Mouse (Mus musculus) heart, adult 2 months (tissue): Measurements from ENCODE around the gene Crtac1. TPM values are rescaled to one million over a fixed set of nuclear protein-coding genes. Genes with fewer than 3 reads are reported as not detected.

Experiments
- DNase-seq, 2 experiments: peaks; one replicate each; pipeline ENCODE4 v3.0.0; 2021
- H3K27ac ChIP-seq: fragments of 200-600 bp; 2 replicates; pipeline ENCODE4 v1.8.1; 2022
- H3K27me3 ChIP-seq: fragments of 200-500 bp; 2 replicates; pipeline ENCODE4 v1.6.1; 2012; ENCODE audit warnings: mild to moderate bottlenecking, low read length, inconsistent platforms, mixed read lengths; ENCODE audit not compliant: control insufficient read depth, insufficient read depth
- H3K36me3 ChIP-seq: fragments of 200-500 bp; 2 replicates; pipeline ENCODE4 v1.6.1; 2012; ENCODE audit warnings: low read length, inconsistent platforms; ENCODE audit not compliant: control insufficient read depth, insufficient read depth
- H3K4me1 ChIP-seq: fragments of 200-500 bp; 2 replicates; pipeline ENCODE4 v1.6.1; 2011; ENCODE audit warnings: low read length; ENCODE audit not compliant: control insufficient read depth, insufficient read depth
- H3K4me3 ChIP-seq: fragments of 200-600 bp; 2 replicates; pipeline ENCODE4 v1.8.1; 2022
- H3K79me2 ChIP-seq: fragments of 200-500 bp; replicated peaks from 2 replicates; pipeline ENCODE4 v1.6.1; 2012; ENCODE audit warnings: mild to moderate bottlenecking, inconsistent platforms, low read length, moderate library complexity, mixed read lengths; ENCODE audit not compliant: control insufficient read depth, insufficient read depth
- H3K9ac ChIP-seq: fragments of 200-500 bp; 2 replicates; pipeline ENCODE4 v1.6.1; 2012; ENCODE audit warnings: low read depth, mild to moderate bottlenecking, control low read depth, inconsistent platforms, low read length, mixed read lengths
- CTCF ChIP-seq: fragments of 200-600 bp; IDR thresholded peaks from 2 replicates; pipeline ENCODE4 v1.8.1; 2022; ENCODE audit warnings: antibody characterized with exemption, mild to moderate bottlenecking, moderate library complexity
- EP300 ChIP-seq: fragments of 200-500 bp; IDR thresholded peaks from 2 replicates; pipeline ENCODE4 v1.6.1; 2011; ENCODE audit warnings: low read depth, low read length, control low read depth; ENCODE audit not compliant: insufficient read depth
- POLR2A ChIP-seq: fragments of 200-500 bp; IDR thresholded peaks from 2 replicates; pipeline ENCODE4 v1.6.1; 2011; ENCODE audit warnings: mild to moderate bottlenecking, low read depth, low read length, control low read depth; ENCODE audit not compliant: insufficient read depth
- WGBS: fragments of 180-500 bp; shearing (Covaris S2); methylation state at CpG from one replicate; pipeline ENCODE4 v1.1.7; 2018; 5-methylcytosine and 5-hydroxymethylcytosine counted together
- intact Hi-C: fragments of 180-260 bp; cut with DNase I; formaldehyde crosslinking; loops from one replicate; pipeline ENCODE4 v1.15.1; 2025
- polyA plus RNA-seq: library from polyadenylated mRNA; depleted of rRNA; stranded (reverse); fragments of >200 nt; gene quantifications from 2 replicates; pipeline ENCODE4 v1.2.3, GENCODE M21; 2012
- total RNA-seq, 2 experiments: library from RNA; stranded (reverse); gene quantifications; 2 replicates each; pipeline ENCODE4 v1.2.3; 2021

The Crtac1 gene
- total and polyA plus RNA-seq, 3 experiments, result not detected

GRCm38 (mm10) chr19:42432761-42433160 is 1.2 kb upstream of the Crtac1 start:
- H3K27ac ChIP-seq, result no peak overlapping the region
- intact Hi-C loops, result loop anchor here (10.0 kb wide), 1 partner anchor 248 kb away; no protein-coding TSS in a partner anchor
- no peak for DNase-seq
- 33% methylated on average over 8 of the region's 8 CpGs for WGBS
- H3K4me3 ChIP-seq, result no peak overlapping the region
- H3K9ac ChIP-seq, result no peak overlapping the region
- H3K27me3 ChIP-seq, result peaks cover 19% of the 10 kb centered on the region
- H3K36me3 ChIP-seq, result no peaks in the 10 kb centered on the region
- no peak for TF ChIP-seq CTCF
- no peak for TF ChIP-seq POLR2A
- TF ChIP-seq EP300, result no peak
- no peaks in the 10 kb centered on the region for H3K4me1 ChIP-seq
- H3K79me2 ChIP-seq, result no peaks in the 10 kb centered on the region

GRCm38 (mm10) chr19:42432191-42432590 is 608 bp upstream of the Crtac1 start:
- TF ChIP-seq EP300, result no peak
- TF ChIP-seq CTCF, result no peak
- no peak for TF ChIP-seq POLR2A
- no peak overlapping the region for H3K27ac ChIP-seq
- no peaks in the 10 kb centered on the region for H3K4me1 ChIP-seq
- no peak overlapping the region for H3K9ac ChIP-seq
- intact Hi-C loops, result loop anchor here (10.0 kb wide), 1 partner anchor 247 kb away; no protein-coding TSS in a partner anchor
- 2% methylated on average over 41 of the region's 44 CpGs for WGBS
- H3K79me2 ChIP-seq, result no peaks in the 10 kb centered on the region
- peaks cover 19% of the 10 kb centered on the region for H3K27me3 ChIP-seq
- DNase-seq, result peak in 1 of 2 experiments; percentile 33
- no peaks in the 10 kb centered on the region for H3K36me3 ChIP-seq
- H3K4me3 ChIP-seq, result peak overlapping the region; percentile 30

- 6% methylated on average over 19 of the region's 19 CpGs for WGBS
- H3K27me3 ChIP-seq, result peaks cover 19% of the 10 kb centered on the region
- H3K4me3 ChIP-seq, result no peak overlapping the region
- H3K79me2 ChIP-seq, result no peaks in the 10 kb centered on the region
- intact Hi-C loops, result loop anchor here (10.0 kb wide), 1 partner anchor 246 kb away; no protein-coding TSS in a partner anchor
- TF ChIP-seq POLR2A (no peak), CTCF (no peak), EP300 (no peak)
- H3K4me1 ChIP-seq, result no peaks in the 10 kb centered on the region; the same call in 1 of the 2 replicates
- no peak overlapping the region for H3K27ac ChIP-seq
- no peak for DNase-seq
- H3K36me3 ChIP-seq, result no peaks in the 10 kb centered on the region
- no peak overlapping the region for H3K9ac ChIP-seq
These were observed 602 bp downstream of the Crtac1 start for GRCm38 (mm10) chr19:42430981-42431380.

GRCm38 (mm10) chr19:42429410-42429809 is 2.2 kb downstream of the Crtac1 start:
- no peaks in the 10 kb centered on the region; the same call in 1 of the 2 replicates for H3K4me1 ChIP-seq
- 10% methylated on average over 3 of the region's 3 CpGs for WGBS
- TF ChIP-seq POLR2A (no peak), CTCF (peak; percentile 76), EP300 (no peak)
- DNase-seq, result no peak
- no peak overlapping the region for H3K4me3 ChIP-seq
- peaks cover 19% of the 10 kb centered on the region for H3K27me3 ChIP-seq
- H3K9ac ChIP-seq, result no peak overlapping the region
- no peaks in the 10 kb centered on the region for H3K36me3 ChIP-seq
- H3K79me2 ChIP-seq, result no peaks in the 10 kb centered on the region
- intact Hi-C loops, result loop anchor here (5.0 kb wide), 2 partner anchors 112 to 228 kb away; no protein-coding TSS in a partner anchor
- no peak overlapping the region for H3K27ac ChIP-seq

- no peaks in the 10 kb centered on the region for H3K36me3 ChIP-seq
- WGBS, result 8% methylated on average over 3 of the region's 3 CpGs
- DNase-seq, result no peak
- no peaks in the 10 kb centered on the region for H3K79me2 ChIP-seq
- intact Hi-C loops, result loop anchor here (5.0 kb wide), 2 partner anchors 108 to 232 kb away; no protein-coding TSS in a partner anchor
- H3K27me3 ChIP-seq, result peaks cover 2% of the 10 kb centered on the region; the same call in 1 of the 2 replicates
- no peaks in the 10 kb centered on the region; the same call in 1 of the 2 replicates for H3K4me1 ChIP-seq
- no peak overlapping the region for H3K9ac ChIP-seq
- no peak overlapping the region for H3K27ac ChIP-seq
- no peak overlapping the region for H3K4me3 ChIP-seq
- no peak for TF ChIP-seq POLR2A
- no peak for TF ChIP-seq CTCF
These were observed 6.4 kb downstream of the Crtac1 start for GRCm38 (mm10) chr19:42425208-42425607.

DNA sequence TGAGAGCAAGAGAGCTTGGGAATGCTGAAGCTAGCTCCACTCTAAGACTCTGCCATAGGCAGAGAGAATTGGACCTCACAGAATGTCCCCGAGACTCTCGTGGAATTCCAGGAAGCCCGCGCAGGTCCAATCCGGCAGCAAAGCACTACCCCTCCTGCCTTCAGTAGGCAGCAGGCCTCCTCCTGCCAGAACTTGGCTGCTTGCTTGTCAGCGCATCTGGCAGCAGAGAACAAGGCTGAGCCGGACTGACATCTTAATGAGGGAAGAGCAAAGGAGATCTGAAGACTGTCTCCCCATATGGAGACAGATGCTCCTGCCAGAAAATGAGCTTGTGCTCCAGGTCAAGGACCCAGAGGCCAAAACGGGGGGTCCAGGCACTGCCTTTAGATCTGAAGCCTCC is 16.5 kb downstream of the Crtac1 start:
- Histone ChIP-seq H3K36me3 (no peaks in the 10 kb centered on the region), H3K79me2 (no peaks in the 10 kb centered on the region), H3K4me3 (no peak overlapping the region), H3K9ac (no peak overlapping the region), H3K27me3 (no peaks in the 10 kb centered on the region), H3K27ac (no peak overlapping the region), H3K4me1 (no peaks in the 10 kb centered on the region)
- intact Hi-C loops, result no loop called here
- no peak for TF ChIP-seq POLR2A
- TF ChIP-seq CTCF, result no peak
- TF ChIP-seq EP300, result no peak
- WGBS, result 75% methylated on average over 8 of the region's 8 CpGs
- DNase-seq, result no peak
